Mouse (Mus musculus) T-helper 2 cell (primary cell): Measurements from ENCODE around the gene Eif4e.

Experiments
- in situ Hi-C: fragments of 300-600 bp; cut with MboI, MseI; formaldehyde crosslinking; loops from one replicate; pipeline ENCODE4 v1.15.1; 2025; ENCODE audit warnings: high pct_unique_total_duplicates

Eif4e gene

DNA sequence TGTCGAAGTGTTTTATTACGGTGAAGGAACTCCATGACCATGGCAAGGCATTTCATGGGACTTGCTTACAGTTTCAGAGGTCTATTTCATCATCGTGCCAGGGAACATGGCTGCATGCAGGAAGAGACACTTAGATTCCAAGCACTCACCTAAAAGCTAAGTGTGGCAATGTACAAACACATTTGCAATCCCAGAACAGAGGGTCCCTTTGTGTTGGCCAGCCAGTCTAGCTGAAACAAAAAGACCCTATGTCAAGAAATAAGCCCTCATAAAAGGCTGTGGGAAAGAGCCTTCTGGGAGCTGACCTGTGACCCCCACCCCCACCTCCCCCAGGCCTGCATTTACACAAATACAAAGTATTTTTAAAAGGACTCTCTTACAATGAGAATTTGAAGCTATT is 34.9 kb downstream of the Eif4e start:
- in situ Hi-C loops: no loop called here

GRCm38 (mm10) chr3:138578867-138579266 is 52.9 kb downstream of the Eif4e start:
- in situ Hi-C loops: no loop called here

GRCm38 (mm10) chr3:138586213-138586612 is 60.2 kb downstream of the Eif4e start:
- in situ Hi-C loops: no loop called here

GRCm38 (mm10) chr3:138587137-138587536 is 61.2 kb downstream of the Eif4e start:
- in situ Hi-C loops: no loop called here

DNA sequence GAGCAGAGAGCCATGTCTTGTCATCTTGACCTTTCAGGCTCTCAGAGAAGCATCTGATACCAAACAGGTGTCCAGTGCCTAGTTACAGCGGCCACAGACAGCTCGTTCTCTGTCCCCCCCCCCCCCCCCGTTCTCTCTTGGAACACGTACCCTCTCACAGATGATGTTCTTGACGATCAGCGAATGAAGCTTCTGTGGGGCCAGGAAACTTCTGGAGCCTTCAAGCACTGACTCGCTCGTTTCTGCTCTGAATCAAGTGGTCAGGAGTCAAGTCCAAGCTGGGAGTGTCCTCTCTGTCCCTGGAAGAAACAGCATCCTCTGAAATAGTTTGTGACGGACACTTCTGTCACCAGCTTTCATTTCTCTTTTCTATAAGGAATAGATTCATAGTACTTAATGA is 62.0 kb downstream of the Eif4e start:
- in situ Hi-C loops: no loop called here

DNA sequence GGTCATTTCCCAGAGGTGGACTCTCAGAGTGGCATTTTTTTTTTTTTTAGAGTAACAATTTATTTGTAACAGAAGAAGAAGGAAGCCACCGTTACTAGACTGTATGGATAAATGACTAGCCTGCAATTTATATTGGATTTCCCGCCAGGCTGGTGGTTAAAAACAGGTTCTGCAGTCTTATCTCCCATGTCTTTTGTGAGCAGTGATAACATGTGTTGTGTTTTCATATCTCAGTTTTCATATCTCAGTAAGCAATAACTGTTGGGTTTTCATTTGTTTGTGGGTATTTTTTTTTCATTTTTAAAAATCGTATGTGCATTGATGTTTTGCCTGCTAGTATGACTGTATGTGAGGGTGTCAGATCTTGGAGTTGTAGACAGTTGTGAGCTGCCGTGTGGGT is 65.0 kb downstream of the Eif4e start:
- in situ Hi-C loops: no loop called here

- in situ Hi-C loops: no loop called here
Measured at GRCm38 (mm10) chr3:138591806-138592365, 65.9 kb downstream of the Eif4e start.

DNA sequence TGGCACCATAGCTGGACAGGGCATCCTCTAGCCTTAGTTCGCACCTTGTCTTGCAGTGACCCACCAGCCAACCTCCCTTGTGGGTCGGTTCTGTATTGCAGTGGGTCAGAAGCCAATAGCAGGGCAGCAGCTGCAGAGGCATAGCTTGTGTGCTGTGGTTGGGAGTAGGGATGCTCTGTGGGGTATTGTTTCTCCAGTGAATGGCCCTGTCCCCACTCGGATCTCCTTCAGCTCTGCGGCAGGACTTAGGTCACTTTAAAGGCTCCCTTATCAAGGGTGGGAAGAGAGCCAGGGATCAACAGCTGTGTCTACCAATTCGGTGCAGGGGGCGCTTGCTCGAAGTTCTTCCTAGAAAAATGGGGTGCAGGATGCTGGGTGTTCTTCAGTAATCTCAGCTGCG is 67.2 kb downstream of the Eif4e start:
- in situ Hi-C loops: no loop called here

- in situ Hi-C loops: no loop called here
Measured at GRCm38 (mm10) chr3:138593911-138594310, 67.9 kb downstream of the Eif4e start.

- in situ Hi-C loops: no loop called here
Measured at GRCm38 (mm10) chr3:138601076-138601475, 75.1 kb downstream of the Eif4e start.

- in situ Hi-C loops: no loop called here
Measured at GRCm38 (mm10) chr3:138605132-138605531, 79.2 kb downstream of the Eif4e start.

DNA sequence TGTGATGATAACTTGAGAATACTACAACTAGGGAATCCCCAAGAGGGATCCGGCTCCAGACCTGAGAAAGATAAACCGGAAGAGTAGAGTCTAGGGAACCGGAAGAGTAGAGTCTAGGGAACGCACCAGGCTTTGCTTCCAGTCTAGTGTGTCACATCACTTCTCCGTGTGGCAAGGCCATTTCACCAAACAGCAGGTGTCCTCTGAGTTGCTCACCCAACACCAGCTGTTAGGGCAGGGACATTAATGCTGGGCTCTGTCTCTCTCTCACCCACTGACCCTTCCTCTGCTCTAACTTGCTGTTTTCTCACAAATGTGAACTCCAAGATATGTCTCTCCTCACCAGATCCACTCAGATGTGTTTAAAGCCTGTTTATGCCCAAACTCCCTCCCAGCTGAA is 82.7 kb downstream of the Eif4e start:
- in situ Hi-C loops: no loop called here
